Mouse (Mus musculus) stomach, postnatal 0 days (tissue): Measurements from ENCODE around the gene Cd151.

ENCODE experiments used
- CTCF ChIP-seq: IDR thresholded peaks from 2 replicates; pipeline ENCODE4 v1.5.1; 2016; ENCODE audit warnings: antibody characterized with exemption, low read depth, mild to moderate bottlenecking, moderate library complexity
- EP300 ChIP-seq: optimal IDR thresholded peaks from 2 replicates; pipeline ENCODE3; 2016; ENCODE audit warnings: antibody characterized with exemption

- TF ChIP-seq CTCF (no peak), EP300 (no peak)
Observed at GRCm38 (mm10) chr7:141447110-141447991, 19.8 kb upstream of the Cd151 start, which contains the start of gene Rplp2.
